Mouse (Mus musculus) lung, postnatal 0 days (tissue): ENCODE measurements at regions not wholly inside any gene's neighbourhood (a gene's known extent, or its start where the extent isn't known, plus 50 kb on each side); places are given as distances from the start of the nearest gene placed in this dataset.
"Not testable (repeated sequence)": the region's sequence is repeated elsewhere in the genome, so short reads cannot be mapped to it uniquely, and the experiment has no call there.

ENCODE experiments used
- ATAC-seq: fragments of 200-750 bp; cut with Nextera tagmentation; 2 replicates; pipeline ENCODE4 v1.8.0; 2017; ENCODE audit warnings: moderate library complexity
- DNase-seq: peaks from one replicate; pipeline ENCODE4 v3.0.0-alpha.2; 2016; ENCODE audit warnings: low spot score
- H3K27ac ChIP-seq: fragments of 300-500 bp; sonication (generic); 2 replicates; pipeline ENCODE4 v1.5.1; 2014; ENCODE audit warnings: antibody characterized with exemption, mild to moderate bottlenecking, low read length, mixed read lengths
- H3K27me3 ChIP-seq: fragments of 300-500 bp; sonication (generic); replicated peaks from 2 replicates; pipeline ENCODE4 v1.6.1; 2014; ENCODE audit warnings: low read length, mixed read lengths; ENCODE audit not compliant: insufficient read depth
- H3K36me3 ChIP-seq: fragments of 300-500 bp; sonication (generic); 2 replicates; pipeline ENCODE4 v1.6.1; 2014; ENCODE audit warnings: low read length, mixed read lengths; ENCODE audit not compliant: insufficient read depth
- H3K4me1 ChIP-seq: fragments of 300-500 bp; sonication (generic); 2 replicates; pipeline ENCODE4 v1.6.1; 2014; ENCODE audit warnings: antibody characterized with exemption, low read depth, low read length, mixed read lengths; ENCODE audit not compliant: insufficient read depth
- H3K4me2 ChIP-seq: fragments of 300-500 bp; sonication (generic); replicated peaks from 2 replicates; pipeline ENCODE4 v1.6.1; 2014; ENCODE audit warnings: low read depth, mild to moderate bottlenecking, low read length, moderate library complexity, mixed read lengths
- H3K4me3 ChIP-seq: fragments of 300-500 bp; sonication (generic); 2 replicates; pipeline ENCODE4 v1.5.1; 2014; ENCODE audit warnings: low read depth, low read length
- H3K9ac ChIP-seq: fragments of 300-500 bp; sonication (generic); replicated peaks from 2 replicates; pipeline ENCODE4 v1.6.1; 2014; ENCODE audit warnings: low read depth, mild to moderate bottlenecking
- H3K9me3 ChIP-seq: fragments of 300-500 bp; sonication (generic); 2 replicates; pipeline ENCODE4 v1.6.1; 2016; ENCODE audit warnings: low read length, mixed read lengths
- CTCF ChIP-seq: IDR thresholded peaks from 2 replicates; pipeline ENCODE4 v1.5.1; 2016; ENCODE audit warnings: antibody characterized with exemption, mild to moderate bottlenecking
- EP300 ChIP-seq: IDR thresholded peaks from 2 replicates; pipeline ENCODE4 v1.6.1; 2016; ENCODE audit warnings: antibody characterized with exemption, mild to moderate bottlenecking, control low read depth
- WGBS: fragments of 180-500 bp; shearing (Covaris S2); extraction: QIAGEN DNeasy Blood & Tissue Kit; methylation state at CpG from one replicate; pipeline ENCODE4 v1.1.7; 2014; 5-methylcytosine and 5-hydroxymethylcytosine counted together

GRCm38 (mm10) chr7:69167456-69167855, 418.4 kb upstream of the Arrdc4 start:
- Histone ChIP-seq H3K9me3 (no peaks in the 10 kb centered on the region), H3K9ac (no peak overlapping the region), H3K4me1 (no peaks in the 10 kb centered on the region), H3K4me2 (no peak overlapping the region), H3K27ac (no peak overlapping the region), H3K27me3 (no peaks in the 10 kb centered on the region), H3K4me3 (no peak overlapping the region), H3K36me3 (no peaks in the 10 kb centered on the region)
- WGBS: 20% methylated on average over 2 of the region's 2 CpGs
- ATAC-seq (peak; percentile 41; the same call in 1 of the 2 replicates), DNase-seq (peak; percentile 59)
- TF ChIP-seq CTCF (no peak), EP300 (no peak; the same call in 1 of the 2 replicates)

- ATAC-seq (no peak), DNase-seq (no peak)
- Histone ChIP-seq H3K36me3 (no peaks in the 10 kb centered on the region), H3K4me1 (no peaks in the 10 kb centered on the region), H3K27ac (no peak overlapping the region), H3K27me3 (no peaks in the 10 kb centered on the region), H3K9ac (no peak overlapping the region), H3K9me3 (no peaks in the 10 kb centered on the region), H3K4me2 (no peak overlapping the region), H3K4me3 (no peak overlapping the region)
- TF ChIP-seq CTCF (no peak), EP300 (no peak)
- 55% methylated on average over 4 of the region's 4 CpGs for WGBS
These were observed 412.9 kb upstream of the Arrdc4 start for GRCm38 (mm10) chr7:69161916-69162315.

- DNase-seq: peak; percentile 5
- Histone ChIP-seq H3K4me3 (no peak overlapping the region), H3K9me3 (no peaks in the 10 kb centered on the region), H3K4me1 (no peaks in the 10 kb centered on the region), H3K9ac (no peak overlapping the region), H3K4me2 (no peak overlapping the region), H3K27ac (no peak overlapping the region), H3K27me3 (no peaks in the 10 kb centered on the region), H3K36me3 (no peaks in the 10 kb centered on the region)
- 68% methylated on average over 3 of the region's 3 CpGs for WGBS
- ATAC-seq: no peak
- no peak for TF ChIP-seq CTCF
- no peak for TF ChIP-seq EP300
These were observed 393.3 kb upstream of the Arrdc4 start for GRCm38 (mm10) chr7:69142351-69142750.

- Histone ChIP-seq H3K4me1 (no peaks in the 10 kb centered on the region), H3K27me3 (no peaks in the 10 kb centered on the region), H3K4me3 (no peak overlapping the region), H3K27ac (no peak overlapping the region), H3K9me3 (no peaks in the 10 kb centered on the region), H3K36me3 (no peaks in the 10 kb centered on the region), H3K4me2 (no peak overlapping the region), H3K9ac (no peak overlapping the region)
- no peak for ATAC-seq
- TF ChIP-seq EP300 (no peak), CTCF (no peak)
- no peak for DNase-seq
- 79% methylated on average over 2 of the region's 2 CpGs for WGBS
These were observed 384.4 kb upstream of the Arrdc4 start for GRCm38 (mm10) chr7:69133441-69133840.

- not testable (repeated sequence) for H3K4me1 ChIP-seq, DNase-seq, H3K27me3 ChIP-seq, H3K4me2 ChIP-seq, H3K4me3 ChIP-seq, H3K36me3 ChIP-seq, ATAC-seq, H3K9me3 ChIP-seq, H3K27ac ChIP-seq, H3K9ac ChIP-seq
- no CpG with 5 or more reads among the region's 4 CpGs for WGBS
These were observed 352.7 kb upstream of the Arrdc4 start for GRCm38 (mm10) chr7:69101770-69102169.

GRCm38 (mm10) chr7:69097587-69098095, 348.6 kb upstream of the Arrdc4 start:
- TF ChIP-seq CTCF (no peak), EP300 (no peak)
- Histone ChIP-seq H3K4me1 (no peaks in the 10 kb centered on the region), H3K27me3 (no peaks in the 10 kb centered on the region), H3K4me2 (no peak overlapping the region), H3K9ac (no peak overlapping the region), H3K27ac (no peak overlapping the region), H3K4me3 (no peak overlapping the region), H3K9me3 (no peaks in the 10 kb centered on the region), H3K36me3 (no peaks in the 10 kb centered on the region)
- no peak for DNase-seq
- ATAC-seq: no peak
- WGBS: 45% methylated on average over 9 of the region's 9 CpGs

- no peak overlapping the region for H3K4me2 ChIP-seq
- 73% methylated on average over 7 of the region's 7 CpGs for whole genome bisulfite sequencing
- TF ChIP-seq CTCF (no peak), EP300 (no peak)
- H3K36me3 ChIP-seq: no peaks in the 10 kb centered on the region
- H3K4me3 ChIP-seq: no peak overlapping the region
- no peak overlapping the region for H3K27ac ChIP-seq
- DNase-seq: no peak
- no peaks in the 10 kb centered on the region for H3K27me3 ChIP-seq
- ATAC-seq: no peak
- no peak overlapping the region for H3K9ac ChIP-seq
- no peaks in the 10 kb centered on the region for H3K4me1 ChIP-seq
- no peaks in the 10 kb centered on the region for H3K9me3 ChIP-seq
These were observed 325.7 kb upstream of the Arrdc4 start for GRCm38 (mm10) chr7:69074780-69075179.
